Mouse (Mus musculus) left cerebral cortex, adult 8-10 months (tissue): Measurements from ENCODE around the gene Gm20716. TPM values are rescaled to one million over a fixed set of nuclear protein-coding genes. Genes with fewer than 3 reads are reported as not detected.

Source experiments
- DNase-seq, 2 experiments: peaks; one replicate each; pipeline ENCODE4 v3.0.0; 2022; ENCODE audit warnings: low spot score in 2 of 2
- total RNA-seq, 4 experiments: library from RNA; stranded (reverse); gene quantifications; 2 replicates each; pipeline ENCODE4 v1.2.4; 2022

The Gm20716 gene
- total RNA-seq = 10 to 100 TPM; 33.4 to 47.7 (median 40.3) TPM

DNA sequence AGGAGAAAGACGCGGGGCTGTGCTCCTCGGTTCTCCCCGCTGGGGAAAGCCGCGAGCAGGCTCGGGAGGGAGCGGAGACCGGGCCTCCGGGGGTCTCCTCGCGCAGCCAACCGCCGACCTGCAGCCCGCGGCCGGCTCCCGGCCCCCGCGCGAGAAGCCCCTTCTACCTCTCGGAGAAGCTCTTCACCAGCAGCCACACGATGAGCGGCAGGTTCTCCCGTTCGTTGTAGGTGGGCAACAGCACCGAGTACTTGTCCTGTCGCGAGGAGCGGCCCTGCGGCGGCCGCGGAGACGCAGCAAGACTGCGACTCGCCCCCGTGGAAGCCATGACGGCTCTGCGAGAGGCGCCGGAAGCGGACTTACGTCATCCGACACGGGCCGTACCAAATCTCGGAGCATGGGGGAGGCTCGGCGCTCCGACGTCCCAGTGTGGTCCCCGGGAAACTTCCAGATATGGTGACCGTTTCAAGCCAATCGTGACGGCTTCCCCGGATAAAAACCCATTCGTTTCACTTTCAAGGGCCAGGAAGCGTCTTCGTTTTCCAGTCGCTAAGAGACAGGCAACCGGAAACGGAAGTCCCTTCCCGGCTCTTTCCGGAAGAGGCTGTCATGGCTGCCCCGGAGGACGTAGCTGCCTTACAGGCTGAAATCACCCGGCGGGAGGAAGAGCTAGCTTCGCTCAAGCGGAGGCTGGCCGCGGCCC lies at the start of gene Gm20716, which contains the start of the genes Dpm1 and Mocs3:
TSS of gene Gm20716 (minus strand) at position 339 of the 703 bp plus-strand sequence.
TSS of gene Dpm1 (minus strand) at position 566 of the 703 bp plus-strand sequence.
TSS of gene Mocs3 (plus strand) at position 597 of the 703 bp plus-strand sequence.
- peak; percentile 83 to 92 for DNase-seq

DNA sequence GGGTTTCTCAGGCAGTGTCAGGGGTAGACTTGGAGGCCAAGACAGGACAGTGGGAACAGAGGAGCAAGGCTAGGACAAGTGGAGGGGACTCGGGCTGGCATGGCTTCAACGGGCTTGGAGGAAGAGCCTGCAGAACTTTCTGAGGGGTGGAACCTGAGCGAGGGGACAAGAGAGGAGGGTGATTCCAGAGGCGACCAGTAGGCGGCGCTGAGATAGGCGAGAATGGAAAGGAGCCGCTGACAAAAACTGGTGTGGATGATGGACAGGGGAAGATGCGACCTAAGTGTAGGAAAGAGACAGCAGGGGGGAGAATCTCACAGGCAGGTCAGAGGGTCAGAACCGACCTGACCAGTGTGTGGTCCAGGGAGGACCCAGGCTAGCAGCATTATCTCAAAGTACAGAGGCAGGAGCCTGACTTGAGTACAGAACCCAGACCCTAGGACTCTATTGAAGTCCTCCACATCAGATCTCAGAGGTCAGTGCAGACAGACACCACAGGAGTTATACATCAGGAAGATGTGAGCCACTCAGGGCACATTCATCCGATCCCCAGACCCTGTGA lies 44.3 kb upstream of the Gm20716 start:
- peak in 1 of 2 experiments; percentile 76 for DNase-seq

DNA sequence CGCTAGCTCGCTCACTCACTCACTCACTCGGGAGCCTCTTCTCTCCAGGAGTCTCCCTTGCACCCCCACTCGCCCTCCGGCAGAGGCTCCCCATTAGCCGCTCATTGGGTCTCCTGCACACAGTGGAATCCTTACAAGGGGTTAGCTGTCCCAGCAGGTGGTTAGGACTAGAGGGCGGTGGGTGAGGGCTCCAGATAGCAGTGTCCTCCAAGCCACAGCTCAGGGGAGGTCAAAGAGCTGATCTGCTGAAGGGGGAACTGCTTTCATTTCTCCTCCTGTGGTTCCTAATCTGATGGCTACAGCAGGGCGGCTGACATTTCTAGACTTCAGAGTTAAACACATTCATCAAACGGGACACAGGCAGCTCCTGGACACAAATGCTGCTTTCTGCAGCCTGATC lies 43.2 kb upstream of the Gm20716 start:
- DNase-seq = no peak

DNA sequence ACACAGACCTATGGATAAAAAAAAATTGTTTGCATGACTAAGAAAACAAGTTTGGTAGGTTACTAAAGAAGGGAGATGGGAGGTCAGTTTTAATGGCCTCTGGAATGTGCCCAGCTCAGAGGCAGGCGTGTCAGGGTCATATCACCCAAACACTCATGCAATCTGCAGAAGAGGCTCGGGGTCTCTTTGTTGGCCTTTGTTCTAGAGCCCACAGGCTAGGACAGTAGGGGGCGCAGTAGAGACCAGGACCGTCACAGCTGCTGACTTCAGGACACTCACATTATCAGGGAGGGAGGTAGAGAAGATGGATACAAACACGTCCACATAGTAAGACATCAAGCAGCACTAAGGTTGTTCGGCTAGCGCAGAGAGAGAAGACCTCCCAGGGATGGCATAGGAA lies 37.9 kb upstream of the Gm20716 start:
- DNase-seq = no peak

DNA sequence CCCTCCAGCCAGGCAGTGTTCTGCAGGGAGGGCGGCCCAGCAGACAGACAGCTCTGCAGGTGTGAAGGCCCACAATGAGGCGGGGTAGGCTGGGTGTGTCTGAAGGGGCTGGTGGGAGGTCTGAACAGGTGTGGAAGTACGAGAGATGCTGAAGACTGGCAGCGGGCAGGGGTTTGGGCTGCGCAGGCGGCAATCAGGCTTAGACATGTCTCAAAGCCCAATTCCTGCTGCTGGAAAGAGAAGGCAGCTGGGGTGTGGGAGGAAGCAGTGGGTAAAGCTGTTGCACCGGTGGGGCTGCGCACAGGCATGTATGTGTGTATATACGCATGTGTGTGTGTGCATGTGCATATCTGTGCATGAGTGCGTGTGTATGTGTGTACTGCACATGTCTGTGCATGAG lies 30.7 kb upstream of the Gm20716 start:
- DNase-seq = peak in 1 of 2 experiments; percentile 83

DNA sequence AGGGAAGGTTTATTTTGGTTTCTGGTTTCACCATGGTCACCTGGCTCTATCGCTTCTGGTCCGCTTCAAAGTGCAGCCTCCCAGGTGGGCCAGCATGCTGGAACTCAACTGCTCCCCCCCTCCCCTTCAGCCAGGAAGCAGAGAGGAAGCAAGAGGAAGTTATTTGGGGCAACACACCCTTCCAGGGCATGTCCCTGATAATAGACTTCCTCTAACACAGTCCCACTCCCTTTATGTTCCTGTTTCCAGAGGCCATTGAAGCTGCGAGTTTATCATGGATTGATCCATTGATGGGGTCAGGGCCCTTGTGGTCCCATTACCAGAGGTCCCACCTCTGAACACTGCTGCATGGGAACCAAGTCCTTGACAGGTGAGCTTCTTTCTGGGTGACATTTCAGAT lies 30.0 kb upstream of the Gm20716 start:
- no peak for DNase-seq

DNA sequence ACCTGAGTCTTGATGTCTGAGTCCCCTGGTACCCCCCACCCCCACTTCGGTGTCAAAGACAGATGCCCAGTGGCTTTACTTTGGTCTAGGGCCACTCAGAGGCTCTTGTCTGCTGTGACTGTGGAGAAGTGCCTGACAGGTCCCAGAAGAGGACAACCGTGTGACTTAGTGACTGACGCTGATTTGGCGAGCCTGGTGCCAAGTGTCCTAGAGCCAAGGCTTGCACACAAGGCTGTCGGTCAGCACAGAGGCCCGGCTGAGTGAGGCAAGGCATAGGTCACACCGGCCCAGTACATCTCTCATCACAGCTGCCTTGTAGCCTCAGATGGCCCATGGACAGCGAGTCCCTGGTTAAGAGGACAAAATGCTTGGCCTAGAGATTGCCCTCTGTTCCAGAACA lies 28.9 kb upstream of the Gm20716 start:
- no peak for DNase-seq

DNA sequence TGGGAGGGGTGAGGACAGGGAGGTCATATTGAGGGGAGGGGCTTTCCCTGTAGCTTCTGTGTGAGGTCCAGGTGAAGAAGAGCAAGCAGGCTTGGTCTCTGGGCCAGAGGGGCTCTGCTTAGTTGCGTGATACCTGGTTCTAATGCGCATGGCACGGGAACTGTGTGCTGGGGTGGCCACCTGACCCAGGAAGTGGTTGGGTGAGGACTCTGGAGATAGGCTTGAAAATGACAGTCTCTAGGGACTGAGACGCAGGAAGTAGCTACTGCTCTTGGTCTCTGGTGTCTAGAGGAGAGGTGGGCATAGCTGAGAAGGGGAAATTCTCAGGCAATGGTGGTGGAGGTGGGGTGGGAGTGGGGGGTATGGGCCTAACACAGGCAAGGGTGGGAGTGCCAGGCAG lies 27.0 kb upstream of the Gm20716 start:
- no peak for DNase-seq

DNA sequence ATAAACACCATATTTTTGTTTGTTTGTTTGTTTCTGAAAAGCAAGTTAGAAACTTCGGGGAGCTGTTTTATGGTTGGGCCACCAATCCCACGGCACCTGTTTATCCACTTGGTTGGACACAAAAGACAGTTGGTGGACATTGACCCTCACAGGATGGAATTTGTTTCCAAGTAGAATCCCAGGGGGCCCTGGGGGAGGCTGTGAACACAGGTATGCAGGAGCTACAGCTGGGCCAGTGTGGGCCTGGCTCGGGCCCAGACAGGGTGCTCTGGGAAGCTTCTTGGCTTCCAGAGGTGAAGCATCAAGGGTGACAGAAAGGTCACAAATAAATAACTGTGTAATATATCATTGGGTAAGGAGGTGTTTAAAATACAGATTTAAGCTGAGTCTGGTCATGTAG lies 26.3 kb upstream of the Gm20716 start:
- no peak for DNase-seq

DNA sequence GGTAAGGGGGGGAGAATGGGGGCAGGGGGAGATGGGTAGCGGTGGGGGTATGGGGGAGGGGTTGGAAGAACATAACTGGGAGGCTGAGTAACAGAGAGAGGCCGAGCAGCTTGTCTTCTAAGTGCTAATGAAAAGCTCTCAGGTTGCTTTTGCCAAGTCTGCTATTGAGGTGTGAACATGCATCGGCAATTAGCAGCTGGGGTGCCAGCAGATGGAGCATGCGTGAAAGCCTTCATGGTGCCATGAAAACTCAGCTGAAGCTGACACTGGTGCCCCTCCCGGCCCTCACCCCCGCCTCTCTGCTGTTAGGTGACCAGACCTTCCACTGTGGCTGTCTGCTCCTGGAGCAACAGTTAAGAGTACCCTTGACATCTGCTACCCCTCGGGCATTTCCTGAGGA lies 23.7 kb upstream of the Gm20716 start:
- peak in 1 of 2 experiments; percentile 59 for DNase-seq

DNA sequence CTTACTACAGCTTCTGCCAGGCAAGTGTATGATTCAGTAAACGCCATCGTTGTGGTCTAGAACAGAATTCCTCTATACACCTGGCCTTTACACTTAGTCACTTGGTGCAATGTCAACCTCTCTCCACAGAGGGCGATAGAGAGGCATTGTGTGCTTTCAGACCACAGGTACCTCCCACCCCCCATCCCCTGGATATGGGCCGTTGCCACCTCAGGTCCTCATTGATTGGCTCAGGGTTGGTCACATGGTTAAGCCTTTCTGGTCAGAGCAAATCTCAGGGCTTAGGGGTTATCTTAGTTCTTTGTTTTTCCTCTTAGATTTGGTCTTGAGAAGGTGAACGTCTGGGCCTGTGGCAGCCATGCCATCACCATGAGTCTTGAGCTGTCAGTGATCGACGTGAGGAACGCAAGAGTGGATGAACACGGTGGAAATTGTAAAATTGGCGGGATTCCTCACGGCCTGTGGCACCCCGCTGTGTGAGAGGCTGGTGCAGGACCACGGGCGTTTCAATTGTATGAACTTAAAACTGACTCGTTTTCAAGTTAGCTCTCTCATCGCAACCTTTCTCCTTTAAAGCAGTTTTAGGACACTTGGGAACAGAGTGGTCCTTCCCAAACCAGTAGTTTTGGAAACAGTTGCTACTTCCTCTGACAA lies 22.6 kb upstream of the Gm20716 start:
- no peak for DNase-seq

DNA sequence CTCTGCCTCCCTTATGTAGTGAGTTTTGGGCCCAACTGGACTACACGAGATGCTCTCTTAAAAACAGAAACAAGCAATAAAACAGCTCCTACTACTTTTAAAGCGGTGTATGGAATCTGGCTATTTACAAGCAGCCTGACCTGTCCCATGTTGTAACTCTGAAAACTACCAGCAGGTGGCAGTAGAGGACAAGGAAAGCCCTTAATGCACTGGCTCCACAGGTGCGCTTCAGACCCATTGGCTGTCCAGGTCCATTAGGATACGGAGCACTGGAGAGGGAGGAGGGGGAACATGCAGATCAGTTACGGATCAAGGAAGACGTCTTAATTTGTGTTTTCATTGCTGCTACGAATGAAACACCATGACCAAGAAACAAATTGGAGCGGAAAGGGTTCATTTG lies 20.1 kb upstream of the Gm20716 start:
- peak; percentile 71 to 72 for DNase-seq

DNA sequence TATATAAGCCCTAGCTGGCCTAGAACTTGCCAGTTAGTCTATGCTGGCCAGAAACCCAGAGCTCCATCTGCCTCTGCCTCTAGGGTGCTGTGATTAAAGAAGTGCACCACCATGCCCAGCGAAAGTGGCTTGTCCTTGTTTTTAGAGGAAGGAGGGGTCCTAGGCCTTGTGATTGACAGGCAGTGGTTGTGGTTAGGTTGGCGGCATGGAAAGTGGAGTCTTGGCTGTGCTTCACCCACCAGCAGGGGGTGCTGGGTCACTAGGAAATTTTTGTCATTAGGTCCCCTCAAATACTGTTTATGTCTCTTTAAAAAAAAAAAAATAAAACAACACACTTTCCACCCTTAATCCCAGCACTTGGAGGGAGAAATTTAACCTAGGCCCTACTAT lies 18.7 kb upstream of the Gm20716 start:
- DNase-seq = no peak

DNA sequence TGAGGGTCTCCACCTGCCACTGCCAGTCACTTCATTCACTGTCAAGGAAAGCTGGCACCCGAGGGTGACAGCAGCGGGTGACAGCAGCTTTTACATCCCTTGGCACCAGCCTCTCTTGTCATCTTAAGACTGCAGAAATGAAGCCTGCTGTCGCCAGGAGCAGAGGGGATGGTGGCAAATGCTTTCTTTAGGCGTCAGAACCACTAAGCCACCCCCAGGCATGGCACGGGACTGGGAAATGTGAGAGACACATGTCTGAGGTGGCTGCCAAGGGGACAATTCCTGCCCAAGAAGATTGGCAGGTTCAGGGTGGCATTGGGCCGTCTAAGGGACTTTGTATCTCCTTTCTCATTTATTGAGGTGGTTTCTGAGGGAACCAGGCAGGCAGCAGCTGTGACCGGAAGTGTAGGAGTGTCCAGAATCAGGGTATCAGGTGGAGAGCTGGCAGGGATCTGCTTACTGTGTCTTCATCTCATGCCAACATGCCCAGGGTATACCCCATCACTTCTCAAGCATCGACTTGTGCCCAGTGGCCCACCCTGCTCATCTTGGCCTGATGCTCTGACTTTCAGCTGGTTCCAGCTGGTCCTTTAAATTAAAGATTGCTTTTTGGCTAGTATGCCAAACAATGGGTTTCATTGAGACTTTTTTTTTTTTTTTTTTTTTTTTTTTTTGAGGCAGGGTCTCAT lies 18.1 kb upstream of the Gm20716 start:
- DNase-seq = no peak

DNA sequence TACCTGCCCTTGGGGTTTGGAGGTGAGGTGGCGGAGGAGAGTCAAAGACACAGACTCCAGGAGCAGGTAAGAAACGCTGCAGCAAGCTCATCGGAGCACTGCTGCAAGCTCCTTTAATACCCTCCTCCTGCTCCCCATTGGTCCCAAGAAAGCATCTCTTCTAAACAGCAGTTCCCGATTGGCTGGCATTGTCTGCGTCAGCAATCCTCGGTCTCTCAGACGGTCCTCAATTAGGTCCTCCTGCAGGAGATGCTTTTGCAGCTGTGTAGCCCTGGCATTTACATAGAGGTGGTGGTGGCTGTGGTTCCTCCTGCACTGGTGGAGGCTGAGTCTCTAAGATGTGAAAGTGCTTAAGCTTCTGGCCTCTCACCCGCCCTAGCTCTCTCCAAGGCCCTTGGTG lies 15.4 kb upstream of the Gm20716 start:
- DNase-seq = no peak

DNA sequence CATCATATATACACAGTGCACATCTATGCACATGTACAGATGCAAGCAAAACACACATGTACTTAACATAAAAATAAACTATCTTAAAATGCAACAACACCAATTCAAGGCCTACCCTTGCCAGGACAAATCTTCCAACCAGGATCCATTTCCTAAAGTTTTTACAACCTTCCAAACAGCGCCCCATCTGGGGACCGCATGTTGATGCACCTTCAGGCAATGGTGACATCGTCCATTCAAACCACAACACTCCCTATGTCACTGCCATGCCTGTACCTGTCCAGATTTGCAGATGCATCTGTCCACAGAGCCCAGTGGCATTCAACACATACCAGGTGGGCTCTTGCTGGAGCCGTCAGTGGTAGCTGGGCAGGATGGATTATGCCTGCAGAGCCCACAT lies 13.1 kb upstream of the Gm20716 start:
- no peak for DNase-seq

DNA sequence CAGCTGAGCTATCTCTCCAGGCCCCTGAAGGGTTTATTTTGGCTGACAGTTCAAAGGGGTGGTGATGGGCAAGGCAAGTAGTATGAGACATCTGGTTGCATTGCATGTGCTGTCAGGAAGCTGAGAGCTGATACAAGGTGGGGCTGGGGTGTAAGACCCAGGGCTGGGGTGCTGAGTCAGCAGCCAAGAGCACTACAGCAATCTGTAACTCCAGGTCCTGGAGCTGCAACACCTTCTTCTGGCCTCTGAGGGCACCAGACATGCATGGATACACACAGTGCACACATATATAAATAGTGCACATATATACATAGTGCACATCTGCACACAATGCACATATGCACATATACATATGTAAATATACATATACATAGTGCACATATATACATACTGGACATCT lies 12.7 kb upstream of the Gm20716 start:
- no peak for DNase-seq

DNA sequence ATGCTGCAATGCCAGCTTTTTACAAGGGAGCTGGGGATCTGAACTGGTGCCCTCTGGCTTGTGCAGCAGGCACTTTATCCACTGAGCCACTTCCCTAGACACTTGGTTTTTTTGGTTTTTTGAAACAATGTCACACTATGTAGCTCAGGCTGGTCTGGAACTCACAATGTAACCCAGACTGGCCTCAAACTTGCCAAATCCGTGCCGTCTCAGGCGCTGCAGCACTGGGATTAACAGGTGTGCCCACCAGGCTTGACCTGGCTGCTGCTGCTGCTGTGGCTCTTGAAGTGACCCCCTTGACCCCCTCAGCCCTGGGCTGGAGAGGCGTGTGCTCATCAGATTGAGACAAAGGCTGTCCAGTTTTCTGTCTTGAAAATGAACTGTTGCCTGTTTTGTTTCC lies 8.2 kb upstream of the Gm20716 start:
- no peak for DNase-seq

DNA sequence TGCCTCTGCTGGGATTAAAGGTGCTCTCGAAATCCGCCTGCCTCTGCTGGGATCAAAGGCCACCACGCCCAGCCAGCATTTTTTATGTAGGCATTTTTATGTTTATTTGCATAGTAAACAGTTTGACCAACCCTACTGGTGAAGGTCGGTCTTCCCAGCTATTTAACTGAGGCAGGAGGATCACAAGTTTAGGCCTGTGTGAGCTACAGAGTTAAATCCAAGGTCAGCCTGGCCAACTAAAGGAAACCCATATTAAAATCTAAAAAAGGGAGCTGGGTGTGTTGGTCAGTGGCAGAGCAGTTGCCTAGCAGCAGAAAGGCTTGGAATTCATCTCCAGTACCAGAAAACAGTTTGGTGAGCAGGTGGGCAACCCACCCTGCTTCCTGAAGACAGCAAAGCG lies 3.1 kb upstream of the Gm20716 start:
- DNase-seq = no peak

DNA sequence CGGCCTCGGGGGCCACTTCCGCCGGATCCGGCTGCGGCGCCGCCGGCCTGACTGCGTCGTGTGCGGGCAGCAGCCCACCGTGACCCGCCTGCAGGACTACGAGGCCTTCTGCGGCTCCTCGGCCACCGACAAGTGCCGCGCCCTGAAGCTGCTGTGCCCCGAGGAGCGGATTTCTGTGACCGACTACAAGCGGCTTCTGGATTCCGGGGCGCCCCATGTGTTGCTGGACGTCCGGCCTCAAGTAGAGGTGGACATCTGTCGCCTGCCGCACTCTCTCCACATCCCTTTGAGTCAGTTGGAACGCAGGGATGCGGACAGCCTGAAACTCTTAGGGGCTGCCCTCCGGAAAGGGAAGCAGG lies 1.3 kb upstream of the Gm20716 start:
- no peak for DNase-seq

DNA sequence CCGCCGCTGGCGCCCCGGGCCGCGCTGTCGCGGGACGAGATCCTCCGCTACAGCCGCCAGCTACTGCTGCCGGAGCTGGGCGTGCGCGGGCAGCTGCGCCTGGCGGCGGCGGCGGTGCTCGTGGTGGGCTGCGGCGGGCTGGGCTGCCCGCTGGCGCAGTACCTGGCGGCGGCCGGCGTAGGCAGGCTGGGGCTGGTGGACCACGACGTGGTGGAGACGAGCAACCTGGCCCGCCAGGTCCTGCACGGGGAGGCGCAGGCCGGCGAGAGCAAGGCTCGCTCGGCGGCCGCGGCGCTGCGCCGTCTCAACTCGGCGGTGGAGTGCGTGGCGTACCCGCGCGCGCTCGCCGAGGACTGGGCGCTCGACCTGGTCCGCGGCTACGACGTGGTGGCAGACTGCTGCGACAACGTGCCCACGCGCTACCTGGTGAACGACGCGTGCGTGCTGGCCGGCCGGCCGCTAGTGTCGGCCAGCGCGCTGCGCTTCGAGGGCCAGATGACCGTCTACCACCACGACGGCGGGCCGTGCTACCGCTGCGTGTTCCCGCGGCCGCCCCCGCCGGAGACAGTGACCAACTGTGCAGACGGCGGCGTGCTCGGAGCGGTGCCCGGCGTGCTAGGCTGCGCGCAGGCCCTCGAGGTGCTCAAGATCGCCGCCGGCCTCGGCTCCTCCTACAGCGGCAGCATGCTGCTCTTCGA lies 758 bp upstream of the Gm20716 start:
- DNase-seq = peak in 1 of 2 experiments; percentile 37
